Mouse (Mus musculus) c-Kit-positive CD71-positive TER-119-negative erythroid progenitor cells, embryonic 14.5 days (primary cell): ENCODE results near the gene Izumo1.
"Not testable (repeated sequence)": the region's sequence is repeated elsewhere in the genome, so short reads cannot be mapped to it uniquely, and the experiment has no call there.

Experiments
- DNase-seq: peaks from one replicate; pipeline ENCODE4 v3.0.0-alpha.2; 2013; ENCODE audit warnings: low read depth

Izumo1 gene

DNA sequence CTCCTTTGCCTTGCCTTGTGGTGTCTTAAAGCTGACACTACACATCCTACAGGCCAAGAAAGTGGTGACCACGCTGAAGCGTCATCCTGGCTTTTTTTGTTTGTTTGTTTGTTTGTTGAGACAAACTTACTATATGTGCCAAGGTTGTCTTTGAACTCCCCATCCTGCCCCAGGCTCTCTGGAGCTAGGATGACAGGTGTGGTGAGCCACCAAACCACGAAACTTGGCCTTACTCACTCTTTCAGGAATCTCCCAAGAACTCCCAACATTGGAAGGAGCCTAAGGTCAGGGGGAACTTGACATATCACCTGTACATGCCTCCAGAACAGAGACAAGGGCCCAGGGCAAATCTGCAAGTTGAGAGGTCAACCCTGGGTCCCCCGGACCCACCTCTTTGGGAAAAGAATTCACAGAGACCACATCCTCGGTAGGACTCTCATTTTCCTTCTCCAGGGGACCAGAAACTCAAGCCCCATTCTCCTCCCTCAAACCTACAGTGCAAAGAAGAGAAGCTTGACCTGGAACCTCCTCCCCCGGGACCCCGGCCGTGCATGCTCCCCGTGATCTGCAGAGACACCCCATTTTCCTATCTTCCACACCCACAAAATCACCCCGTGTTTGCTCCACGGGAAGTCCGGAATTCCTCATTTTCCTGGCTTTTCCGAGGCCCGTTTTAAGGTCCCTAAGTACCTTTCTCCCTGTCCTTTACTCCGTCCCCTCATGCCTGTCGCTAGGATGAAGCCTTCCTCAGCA lies 21.1 kb downstream of the Izumo1 start:
- DNase-seq: no peak

DNA sequence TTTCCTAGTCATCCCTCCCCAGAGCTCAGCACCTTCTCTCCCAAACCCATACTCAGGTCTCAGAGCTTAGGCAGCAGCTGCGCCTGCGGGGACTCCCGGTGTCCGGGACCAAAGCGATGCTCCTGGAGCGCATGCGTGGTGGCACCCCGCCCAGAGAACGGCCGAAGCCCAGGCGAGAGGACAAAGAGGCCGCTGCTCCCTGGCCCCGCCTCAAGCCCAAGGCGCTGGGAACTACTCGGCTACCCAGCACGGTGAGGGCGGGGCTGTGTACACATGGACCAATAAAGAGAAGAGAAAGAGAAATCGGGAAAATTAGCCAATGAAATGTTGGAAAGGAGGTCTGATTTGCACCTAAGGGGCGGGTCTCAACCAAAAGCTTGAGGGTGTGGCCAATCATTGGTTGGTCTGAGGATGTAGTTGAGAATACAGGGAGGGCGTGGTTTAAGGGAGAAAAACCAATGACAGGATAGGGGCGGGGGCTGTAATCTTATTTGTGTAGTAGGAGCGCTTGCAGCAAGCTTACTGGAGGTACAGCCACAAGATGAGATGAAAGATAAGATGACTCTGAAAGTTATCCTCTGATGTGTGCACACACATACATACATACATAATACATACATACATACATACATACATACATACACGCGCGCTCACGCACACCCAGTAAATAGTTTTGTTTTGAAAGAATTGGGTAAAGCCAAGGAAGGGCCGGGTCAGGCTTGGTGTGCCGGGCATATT lies 22.0 kb downstream of the Izumo1 start:
- DNase-seq: peak; percentile 81

DNA sequence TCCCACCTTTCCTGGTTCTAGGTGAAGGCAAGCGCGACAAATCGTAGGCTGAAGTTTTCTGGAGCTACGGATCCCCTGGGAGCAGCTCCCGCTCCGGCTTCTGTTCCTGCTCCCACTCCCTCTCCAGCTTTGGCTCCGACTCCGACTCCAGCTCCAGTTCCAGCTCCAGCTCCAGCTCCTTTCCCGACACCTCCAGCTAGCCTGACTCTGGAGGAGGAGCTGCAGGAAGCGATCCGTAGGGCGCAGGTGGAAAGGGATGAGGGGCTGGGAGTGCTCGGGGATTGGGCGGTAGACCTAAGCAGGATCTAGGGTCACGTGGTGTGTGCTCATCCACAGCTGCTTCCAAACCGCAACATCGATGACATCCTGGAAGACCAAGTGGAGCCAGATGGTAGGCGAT lies 22.6 kb downstream of the Izumo1 start:
- DNase-seq: no peak

DNA sequence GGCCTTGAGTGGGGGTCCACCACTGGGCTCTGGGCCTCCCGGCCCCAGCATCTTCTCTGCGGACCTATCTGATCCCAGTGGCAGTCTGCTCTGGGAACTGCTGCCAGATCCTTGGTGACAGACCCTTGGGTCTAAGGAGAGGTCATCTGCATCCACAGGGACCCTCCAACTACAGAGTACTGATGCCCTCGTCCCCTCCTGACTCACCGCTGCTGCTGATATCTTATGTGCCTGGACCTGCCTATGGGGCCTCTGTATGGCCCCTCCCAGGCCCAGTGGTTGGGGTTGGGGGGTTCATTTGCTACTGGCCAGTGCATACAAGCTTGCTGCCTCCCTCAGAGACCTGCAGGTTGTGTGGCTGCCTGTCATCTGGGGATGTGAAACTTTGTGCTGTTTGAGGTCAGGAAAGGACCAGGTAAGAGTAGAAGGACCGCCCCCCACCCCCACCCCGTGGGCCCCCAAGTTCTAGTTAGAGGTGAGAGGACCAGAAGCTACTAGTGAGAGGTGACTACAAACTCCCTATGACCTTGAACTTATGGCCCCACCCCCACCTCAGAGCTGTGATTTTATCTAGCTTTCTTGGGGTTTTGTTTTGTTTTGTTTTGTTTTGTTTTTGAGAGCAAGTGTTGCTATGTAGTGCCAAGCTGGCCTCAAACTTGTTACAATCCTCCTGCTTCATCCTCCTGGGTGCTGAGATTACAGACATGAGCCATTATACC lies 23.4 kb downstream of the Izumo1 start:
- DNase-seq: no peak

DNA sequence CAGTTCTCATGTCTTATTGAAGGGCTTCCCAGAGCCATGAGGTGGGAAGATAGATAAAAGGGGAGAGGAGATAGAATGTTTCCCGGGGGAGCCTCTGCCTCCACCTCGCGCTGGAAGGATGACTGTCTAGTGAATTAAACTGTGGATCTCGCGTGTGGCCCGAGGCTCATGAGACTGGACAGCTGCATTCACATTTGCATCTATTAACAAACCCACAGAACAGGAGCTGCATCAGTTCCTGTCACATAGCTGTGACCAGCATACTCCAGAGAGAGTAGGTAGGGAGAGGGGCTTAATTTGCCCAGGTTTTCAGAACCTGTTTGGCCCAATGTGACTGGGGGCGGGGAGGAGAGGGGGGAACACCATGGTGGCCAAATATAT lies 24.0 kb downstream of the Izumo1 start:
- no peak for DNase-seq

DNA sequence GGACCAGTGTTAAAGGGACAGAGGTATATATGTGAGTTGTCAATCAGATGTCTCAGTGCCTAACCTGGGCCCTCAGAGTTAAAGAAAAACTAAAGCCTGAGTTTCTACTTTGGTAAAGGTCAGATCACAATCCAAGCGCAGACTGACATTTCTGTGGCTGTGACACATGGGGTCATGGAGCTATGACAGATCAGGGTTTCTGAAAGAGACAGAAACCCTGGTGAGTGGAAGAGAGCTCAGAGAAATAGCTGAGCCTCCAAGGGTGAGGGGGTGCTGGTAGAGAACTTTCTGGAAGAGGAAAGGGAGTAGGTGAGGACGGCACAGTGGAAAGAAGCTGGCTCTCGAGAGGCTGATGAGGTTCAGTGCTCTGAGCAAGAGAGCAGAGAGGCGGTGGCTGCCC lies 25.1 kb downstream of the Izumo1 start:
- no peak for DNase-seq

DNA sequence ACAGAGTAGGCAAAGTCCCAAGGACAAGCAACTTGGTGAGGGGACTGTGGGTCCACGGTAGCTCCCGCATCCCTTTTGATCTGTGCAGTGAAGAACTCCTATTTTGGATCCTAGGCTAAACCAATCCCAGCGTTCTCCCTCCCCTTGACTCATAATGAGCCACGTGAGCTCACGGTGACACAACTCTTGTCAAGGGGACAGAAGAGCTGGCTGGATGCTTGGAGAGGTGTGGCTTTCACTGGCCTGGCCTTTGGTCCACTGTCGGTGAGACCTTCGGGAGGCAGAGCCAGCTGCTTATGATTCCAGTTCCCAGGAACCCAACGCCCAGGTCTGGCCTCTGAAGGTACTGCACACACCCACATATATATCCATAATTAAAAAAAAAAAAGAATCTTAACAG lies 27.7 kb downstream of the Izumo1 start:
- DNase-seq: no peak

DNA sequence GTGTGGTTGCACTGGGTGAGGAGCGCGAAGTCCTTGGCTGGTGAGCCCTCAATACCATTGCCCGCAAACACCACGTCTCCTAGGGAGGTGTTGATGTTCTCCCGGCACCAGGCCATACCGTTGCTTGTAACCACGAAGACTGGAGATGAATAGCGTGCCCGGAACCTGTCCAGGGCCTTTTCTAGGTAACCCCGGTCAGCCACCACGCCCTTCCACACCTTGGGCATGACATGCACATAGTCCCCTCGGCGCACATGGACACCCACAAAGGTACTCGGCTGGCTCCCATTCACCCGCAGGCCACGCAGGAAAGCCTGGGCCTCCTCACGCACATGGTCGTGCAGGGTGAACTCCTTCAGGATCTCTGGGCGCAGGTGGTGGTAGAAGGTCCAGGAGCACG lies 28.9 kb downstream of the Izumo1 start:
- DNase-seq: not testable (repeated sequence)

DNA sequence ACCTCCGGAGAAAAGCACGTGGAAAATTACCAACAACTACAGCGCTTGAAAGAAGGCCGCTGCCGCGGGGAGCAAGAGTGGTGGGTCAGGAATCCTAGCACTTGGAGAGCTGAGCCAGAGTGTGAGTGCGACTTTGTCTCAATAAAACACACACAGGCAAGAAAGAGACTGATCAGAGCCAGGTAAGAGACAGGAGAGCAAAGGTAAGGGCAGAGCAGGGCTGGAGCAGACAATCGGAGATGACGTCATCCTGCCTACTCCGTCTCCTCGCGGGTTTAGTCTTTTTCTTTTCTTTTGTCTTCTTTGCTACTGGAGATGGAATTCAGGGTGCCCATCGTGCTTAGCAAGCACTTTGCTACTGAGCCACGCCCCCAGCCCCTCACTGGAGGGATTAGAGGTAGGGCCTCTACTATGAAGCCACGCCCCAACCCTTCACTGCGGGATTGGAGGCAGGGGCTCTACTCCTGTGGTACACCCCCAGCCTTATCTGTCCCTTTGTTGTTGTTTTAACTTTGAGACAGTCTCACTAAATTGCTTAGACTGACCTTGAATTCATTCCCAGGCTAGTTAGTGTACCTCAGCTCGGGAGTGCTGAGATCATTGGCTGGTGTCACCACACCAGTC lies 32.9 kb downstream of the Izumo1 start:
- no peak for DNase-seq

DNA sequence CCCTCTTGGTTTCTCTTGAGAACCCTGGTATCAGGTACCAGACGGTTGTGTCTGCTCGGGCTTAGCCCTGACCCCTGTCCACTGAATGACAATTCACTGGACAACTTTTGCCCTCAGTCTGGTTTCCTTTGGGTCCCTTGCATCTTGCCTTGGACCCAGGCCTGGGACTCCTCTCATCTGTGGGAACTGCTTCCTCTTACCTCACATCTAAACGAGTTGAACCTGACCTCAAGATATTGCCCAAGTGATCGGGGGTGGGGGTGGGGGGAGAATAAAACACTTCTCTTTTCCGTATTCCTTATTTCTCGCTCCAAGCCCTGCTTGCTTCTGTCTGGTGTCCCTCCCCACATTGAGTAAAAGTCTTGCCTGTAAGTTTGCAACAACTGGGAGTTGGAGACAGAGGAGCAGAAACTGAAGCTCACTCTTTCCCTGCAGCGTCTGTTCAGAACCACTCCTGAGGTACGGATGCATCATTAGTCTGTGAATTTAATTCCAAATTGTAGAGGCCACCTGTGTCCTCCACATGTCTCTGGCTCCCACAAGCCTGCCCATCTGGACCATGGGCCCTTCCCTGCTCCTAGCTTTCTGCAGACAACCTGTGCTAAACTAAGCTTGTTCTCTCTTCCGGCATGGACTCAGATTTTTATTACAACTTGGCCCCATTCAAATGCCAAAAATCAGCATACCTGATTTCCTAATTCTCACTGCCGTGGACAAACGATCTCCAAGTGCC lies 39.3 kb downstream of the Izumo1 start:
- no peak for DNase-seq

DNA sequence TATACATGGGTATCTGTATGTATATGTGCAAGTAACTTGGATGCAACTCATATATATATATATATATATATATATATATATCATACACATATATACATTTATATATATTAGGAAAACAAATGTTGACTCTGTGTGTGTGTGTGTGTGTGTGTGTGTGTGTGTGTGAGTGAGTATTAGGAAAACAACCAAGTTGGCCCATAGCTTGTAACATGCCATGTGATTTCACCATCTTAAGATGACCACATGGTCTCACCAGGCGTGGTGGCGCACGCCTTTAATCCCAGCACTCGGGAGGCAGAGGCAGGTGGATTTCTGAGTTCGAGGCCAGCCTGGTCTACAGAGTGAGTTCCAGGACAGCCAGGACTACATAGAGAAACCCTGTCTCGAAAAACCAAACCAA lies 40.1 kb downstream of the Izumo1 start:
- DNase-seq: not testable (repeated sequence)

DNA sequence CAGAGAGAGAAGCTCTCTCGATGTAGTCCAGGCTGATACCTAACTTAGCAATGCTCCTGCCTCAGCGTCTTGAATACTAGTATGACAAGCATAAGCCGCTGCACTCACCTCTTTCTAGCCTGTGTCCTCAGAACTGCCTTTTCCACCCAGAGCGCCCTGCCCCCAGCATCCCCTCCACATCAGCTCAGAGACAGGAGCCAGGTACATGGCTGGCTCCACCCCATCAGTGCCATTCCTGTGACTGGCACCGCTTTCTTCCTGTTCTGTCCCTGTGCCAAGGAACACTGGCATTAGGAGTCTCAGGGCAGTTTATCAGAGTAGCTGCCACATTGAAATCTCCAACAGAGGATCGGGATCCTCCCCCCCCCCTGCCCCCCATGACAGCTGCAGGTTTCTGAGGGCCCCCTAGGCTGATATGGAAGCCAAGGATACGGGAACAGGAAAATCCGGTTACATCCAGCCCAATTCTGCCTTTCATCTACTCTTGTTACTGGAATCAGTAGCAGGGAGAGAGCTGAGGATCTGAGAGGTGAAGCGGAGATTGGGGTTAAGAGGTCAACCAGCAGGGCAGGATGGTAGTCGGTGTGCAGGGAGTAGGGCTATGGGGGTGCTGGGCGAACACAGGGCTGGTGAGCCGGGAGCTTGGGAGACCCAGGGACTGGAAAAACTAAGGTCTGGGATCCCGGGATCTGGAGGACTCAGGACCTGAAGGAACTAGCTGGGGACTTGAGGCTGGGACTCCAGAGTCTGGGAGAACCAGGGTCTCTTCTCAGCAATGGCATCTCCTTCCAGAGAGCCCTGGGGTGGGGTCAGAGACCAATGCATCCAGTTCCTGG lies 43.9 kb downstream of the Izumo1 start:
- no peak for DNase-seq

DNA sequence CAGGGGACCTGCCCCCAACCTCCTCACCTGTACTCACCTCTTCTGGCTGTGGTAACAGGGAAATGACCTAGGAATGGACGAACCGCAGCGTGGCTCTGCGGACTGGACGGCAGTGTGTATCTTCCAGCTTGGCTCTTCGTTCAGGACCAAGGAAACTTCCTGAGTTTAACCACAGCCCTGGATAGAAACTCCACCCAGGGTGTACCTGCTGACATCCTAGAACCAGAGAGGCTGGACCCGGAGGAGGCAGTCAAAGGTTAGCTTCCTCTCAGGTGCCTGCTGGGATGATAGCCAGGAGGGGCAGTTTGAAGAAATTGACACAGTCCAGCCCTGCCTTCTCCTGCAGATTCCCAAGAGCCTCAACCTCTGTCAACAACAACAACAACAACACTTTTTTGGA lies 44.5 kb downstream of the Izumo1 start, which contains the start of gene Fut2:
TSS of gene Fut2 (minus strand) at position 234 of the 400 bp plus-strand sequence.
- no peak for DNase-seq

DNA sequence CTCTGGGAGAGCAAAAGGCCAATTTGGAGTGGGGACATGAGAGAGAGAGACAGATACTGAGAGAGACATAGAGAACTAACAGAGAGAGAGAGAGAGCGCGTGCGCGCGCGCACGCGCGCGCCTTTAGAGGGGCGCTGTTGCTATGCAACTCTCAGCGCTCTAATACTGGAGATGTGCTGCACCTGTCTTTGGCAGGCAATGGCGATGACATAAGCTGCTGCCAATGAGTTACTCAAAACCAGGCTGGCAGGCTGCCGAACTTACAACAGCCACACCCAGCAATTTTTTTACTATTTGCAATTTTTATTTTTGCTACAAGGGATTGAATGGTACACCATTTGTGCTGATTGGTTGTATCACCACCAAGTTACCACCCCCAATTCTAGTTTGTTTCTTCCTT lies 46.1 kb downstream of the Izumo1 start:
- no peak for DNase-seq

DNA sequence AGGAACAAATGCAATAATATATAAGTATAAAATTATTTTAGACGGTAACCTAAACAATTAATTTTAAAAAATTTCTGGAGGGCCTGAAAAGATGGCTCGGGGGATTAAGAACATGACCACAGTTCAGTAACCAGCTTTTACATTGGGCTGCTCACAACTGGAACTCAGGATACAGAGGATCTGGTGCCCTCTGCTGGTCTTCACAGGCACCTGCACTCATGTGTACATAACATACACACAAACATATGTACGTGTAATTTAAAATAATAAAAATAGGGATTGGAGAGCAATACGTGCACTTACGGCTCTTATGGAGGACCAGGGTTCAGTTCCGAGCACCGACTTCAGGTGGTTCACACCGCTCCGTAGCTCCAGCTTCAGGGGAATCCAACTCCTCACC lies 47.3 kb downstream of the Izumo1 start:
- no peak for DNase-seq

DNA sequence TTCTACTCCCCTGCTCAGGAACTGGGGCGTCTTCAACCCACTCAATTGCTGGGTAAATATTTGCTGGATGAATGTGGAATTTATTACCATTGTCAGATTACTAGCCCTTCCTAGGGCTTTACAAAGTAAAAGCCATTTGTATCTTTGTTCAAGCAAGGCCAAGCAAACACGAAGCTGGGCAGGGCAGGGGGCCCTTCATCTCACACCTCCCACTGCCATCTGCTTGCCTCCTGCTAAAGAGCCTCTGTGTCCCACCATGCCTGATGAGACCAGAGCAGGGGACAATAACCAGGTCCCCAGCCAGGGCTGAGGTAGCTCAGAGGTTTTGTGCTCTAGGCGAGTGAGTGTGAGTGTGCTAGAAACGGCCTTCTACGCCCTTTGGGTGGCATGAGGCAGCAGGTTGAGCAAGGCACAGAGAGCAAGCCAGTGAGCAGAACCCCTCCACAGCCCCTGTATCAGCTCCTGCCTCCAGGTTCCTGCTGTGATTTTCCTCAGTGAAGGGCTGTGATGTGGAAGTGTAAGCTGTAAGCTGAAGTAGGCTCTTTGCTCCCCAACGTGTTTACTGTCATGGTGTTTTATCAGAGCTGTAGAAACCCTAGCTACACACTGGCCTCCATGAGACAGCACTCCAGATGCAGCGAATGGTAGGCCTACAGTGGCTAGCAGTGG lies 56.1 kb downstream of the Izumo1 start:
- no peak for DNase-seq
